Mouse (Mus musculus): ENCODE measurements around the gene Tubg1. TPM values are rescaled to one million over a fixed set of nuclear protein-coding genes. Genes with fewer than 3 reads are reported as not detected.

Gene Tubg1
- total and polyA plus RNA-seq, 2 experiments from 2014 or later, result 52.6 to 64.6 TPM

DNA sequence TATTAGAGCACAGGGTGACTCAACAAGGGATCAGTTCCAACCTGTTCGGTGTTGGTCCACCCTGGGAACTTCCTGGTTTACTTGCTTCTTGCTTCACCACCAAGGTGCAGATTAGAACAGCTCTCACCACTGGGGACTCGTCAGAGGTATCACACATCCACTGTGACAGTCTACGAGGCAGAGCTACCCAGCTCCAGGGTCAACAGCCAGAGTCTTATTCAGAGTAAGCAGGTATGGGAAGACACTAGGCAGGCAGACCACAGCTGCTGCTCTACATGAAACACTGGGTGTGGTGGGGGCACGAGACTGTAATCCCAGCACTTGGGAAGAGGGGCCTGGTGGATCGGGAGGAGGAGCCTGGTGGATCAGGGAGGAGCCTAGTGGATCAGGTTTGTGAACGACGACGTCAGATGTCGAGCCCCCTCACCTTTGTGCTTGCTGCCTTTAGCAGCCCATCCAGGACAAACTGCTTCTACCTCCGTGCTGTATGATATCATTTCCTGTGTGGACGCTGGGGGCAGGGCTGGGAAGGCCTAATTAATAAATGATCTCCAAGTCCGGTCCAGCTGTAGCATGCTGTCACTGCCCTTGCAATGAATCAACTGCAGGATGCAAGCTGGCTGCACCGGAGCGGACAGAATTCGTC lies 18.9 kb downstream of the Tubg1 start:
- Histone ChIP-seq H3K9me3 (ENCODE audit: low read length) (no peaks in the 10 kb centered on the region), H3K36me3 (ENCODE audit: insufficient read depth, low read length) (no peaks in the 10 kb centered on the region), H3K4me2 (ENCODE audit: low read depth, low read length, poor library complexity, severe bottlenecking) (peak overlapping the region; percentile 18; the same call in 1 of the 2 replicates), H3K4me1 (ENCODE audit: insufficient read depth, low read length) (0 out of 2 replicates have a peak, but pooled peaks cover 3% of the 10 kb centered on the region), H3K27ac (ENCODE audit: low read depth, low read length) (peak overlapping the region; percentile 51), H3K4me3 (ENCODE audit: low read depth, low read length) (no peak overlapping the region), H3K27me3 (ENCODE audit: insufficient read depth, low read length) (no peaks in the 10 kb centered on the region), H3K9ac (replicated peaks; ENCODE audit: low read length, poor library complexity, severe bottlenecking) (0 out of 2 replicates have a peak overlapping the region, but pooled peaks have one; percentile 29)
- DNase-seq (ENCODE audit: low spot score) (peak; percentile 64), ATAC-seq (ENCODE audit: low FRiP score) (peak; percentile 27; the same call in 1 of the 2 replicates)
- 29% methylated on average over 15 of the region's 15 CpGs for WGBS
- no peak for TF ChIP-seq CTCF (IDR thresholded peaks at IDR 0.05)

DNA sequence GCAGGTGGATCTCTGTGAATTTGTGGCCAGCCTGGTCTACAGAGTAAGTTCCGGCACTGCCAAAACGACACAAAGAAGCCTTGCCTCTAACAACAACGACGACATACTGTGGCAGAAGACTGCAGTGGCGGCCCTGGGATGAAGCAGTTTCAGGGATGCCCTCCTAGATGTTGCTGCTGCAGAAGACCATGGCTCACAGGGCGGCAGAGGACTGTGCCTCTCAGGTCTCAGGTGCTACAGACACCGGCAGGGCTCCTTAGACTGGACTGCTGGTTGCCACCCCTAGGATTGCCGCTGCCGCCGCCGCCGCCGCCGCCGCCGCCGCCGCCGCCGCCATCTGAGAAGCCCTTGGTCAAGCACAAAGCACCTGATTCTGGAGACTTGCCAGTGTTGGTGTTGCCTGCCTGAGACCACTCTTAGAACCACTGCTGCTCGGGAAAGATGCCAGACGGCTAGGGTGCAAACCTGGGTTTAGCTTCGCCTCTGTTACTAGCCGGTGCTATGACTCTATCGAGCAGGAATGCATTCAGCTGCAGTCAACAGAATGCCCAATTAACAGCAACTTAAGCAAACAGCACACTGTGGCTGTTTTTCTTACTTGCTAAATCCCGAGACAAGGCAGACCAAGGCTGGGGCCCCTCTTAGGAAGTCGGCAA lies 20.6 kb downstream of the Tubg1 start:
- WGBS, result 47% methylated on average over 27 of the region's 27 CpGs
- ATAC-seq (ENCODE audit: low FRiP score), result no peak
- no peaks in the 10 kb centered on the region for H3K9me3 ChIP-seq (ENCODE audit: low read length)
- H3K36me3 ChIP-seq (ENCODE audit: insufficient read depth, low read length), result no peaks in the 10 kb centered on the region
- H3K4me1 ChIP-seq (ENCODE audit: insufficient read depth, low read length), result 0 out of 2 replicates have a peak, but pooled peaks cover 3% of the 10 kb centered on the region
- no peaks in the 10 kb centered on the region for H3K27me3 ChIP-seq (ENCODE audit: insufficient read depth, low read length)
- TF ChIP-seq CTCF (IDR thresholded peaks at IDR 0.05), result no peak
- H3K4me3 ChIP-seq (ENCODE audit: low read depth, low read length), result peak overlapping the region; percentile 20
- H3K9ac ChIP-seq (replicated peaks; ENCODE audit: low read length, poor library complexity, severe bottlenecking), result 0 out of 2 replicates have a peak overlapping the region, but pooled peaks have one; percentile 19
- peak; percentile 62 for DNase-seq (ENCODE audit: low spot score)
- H3K4me2 ChIP-seq (ENCODE audit: low read depth, low read length, poor library complexity, severe bottlenecking), result peak overlapping the region; percentile 45
- no peak overlapping the region for H3K27ac ChIP-seq (ENCODE audit: low read depth, low read length)

DNA sequence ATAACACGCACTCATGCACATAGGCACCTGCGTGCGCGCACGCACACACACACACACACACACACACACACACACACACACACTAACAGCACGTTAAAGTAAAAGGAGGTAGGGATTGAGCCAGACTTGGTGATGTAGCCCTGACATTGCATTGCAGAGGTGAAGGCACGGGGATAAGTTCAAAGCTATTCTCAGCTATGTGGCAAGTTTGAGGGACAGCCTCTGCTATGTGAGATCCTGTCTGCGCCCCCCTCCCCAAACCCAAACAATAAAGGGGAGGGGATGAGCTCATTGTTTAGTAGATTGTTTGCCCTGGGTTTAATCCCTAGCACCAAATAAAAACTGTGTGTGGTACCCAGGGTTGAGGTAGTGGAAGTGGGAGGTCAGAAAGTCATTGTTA lies 21.4 kb downstream of the Tubg1 start:
- H3K4me1 ChIP-seq (ENCODE audit: insufficient read depth, low read length), result peaks cover 6% of the 10 kb centered on the region; the same call in 1 of the 2 replicates
- no peak for DNase-seq (ENCODE audit: low spot score)
- no peak overlapping the region for H3K4me2 ChIP-seq (ENCODE audit: low read depth, low read length, poor library complexity, severe bottlenecking)
- WGBS, result 80% methylated on average over 8 of the region's 8 CpGs
- H3K36me3 ChIP-seq (ENCODE audit: insufficient read depth, low read length), result no peaks in the 10 kb centered on the region
- no peak for ATAC-seq (ENCODE audit: low FRiP score)
- H3K9ac ChIP-seq (replicated peaks; ENCODE audit: low read length, poor library complexity, severe bottlenecking), result no peak overlapping the region
- no peaks in the 10 kb centered on the region for H3K9me3 ChIP-seq (ENCODE audit: low read length)
- no peaks in the 10 kb centered on the region for H3K27me3 ChIP-seq (ENCODE audit: insufficient read depth, low read length)
- H3K27ac ChIP-seq (ENCODE audit: low read depth, low read length), result no peak overlapping the region
- no peak overlapping the region for H3K4me3 ChIP-seq (ENCODE audit: low read depth, low read length)
- no peak for TF ChIP-seq CTCF (IDR thresholded peaks at IDR 0.05)

DNA sequence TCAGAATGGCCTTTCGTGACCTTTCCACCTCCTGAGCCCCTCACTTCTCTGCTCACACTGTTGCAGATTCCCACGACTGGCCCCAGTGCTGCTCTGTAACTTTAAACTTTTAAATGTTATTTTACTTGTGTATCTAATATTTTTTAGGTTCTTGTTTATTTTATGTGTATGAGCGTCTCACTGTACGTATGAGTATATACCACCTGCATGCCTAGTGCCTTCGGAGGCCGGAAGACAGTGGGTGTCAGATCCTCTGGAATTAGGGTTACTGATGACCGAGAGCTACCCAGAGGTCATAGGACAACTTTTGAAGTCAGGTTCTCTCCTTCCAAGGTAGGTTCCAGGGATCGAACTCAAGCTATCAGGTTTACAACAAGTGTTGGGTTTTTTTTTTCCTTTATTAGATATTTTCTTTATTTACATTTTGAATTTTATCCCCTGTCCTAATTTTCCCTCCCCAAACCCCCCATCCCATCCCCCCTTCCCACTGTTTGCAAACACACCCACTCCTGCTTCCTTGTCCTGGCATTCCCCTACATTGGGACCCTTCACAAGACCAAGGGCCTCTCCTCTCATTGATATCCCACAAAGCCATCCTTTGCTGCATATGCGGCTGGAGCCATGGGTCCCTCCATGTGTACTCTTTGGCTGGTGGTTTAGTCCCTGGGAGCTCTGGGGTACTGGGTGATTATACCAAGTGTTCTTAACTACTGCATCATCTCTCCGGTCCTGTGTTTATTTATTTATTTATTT lies 22.7 kb downstream of the Tubg1 start:
- H3K4me1 ChIP-seq (ENCODE audit: insufficient read depth, low read length), result peaks cover 12% of the 10 kb centered on the region; the same call in 1 of the 2 replicates
- no peaks in the 10 kb centered on the region for H3K9me3 ChIP-seq (ENCODE audit: low read length)
- no peak overlapping the region for H3K4me3 ChIP-seq (ENCODE audit: low read depth, low read length)
- no peak overlapping the region for H3K4me2 ChIP-seq (ENCODE audit: low read depth, low read length, poor library complexity, severe bottlenecking)
- DNase-seq (ENCODE audit: low spot score) (no peak), ATAC-seq (ENCODE audit: low FRiP score) (no peak)
- no peaks in the 10 kb centered on the region for H3K27me3 ChIP-seq (ENCODE audit: insufficient read depth, low read length)
- no peak overlapping the region for H3K27ac ChIP-seq (ENCODE audit: low read depth, low read length)
- no peak overlapping the region for H3K9ac ChIP-seq (replicated peaks; ENCODE audit: low read length, poor library complexity, severe bottlenecking)
- H3K36me3 ChIP-seq (ENCODE audit: insufficient read depth, low read length), result no peaks in the 10 kb centered on the region
- 86% methylated on average over 10 of the region's 10 CpGs for WGBS
- no peak for TF ChIP-seq CTCF (IDR thresholded peaks at IDR 0.05)

DNA sequence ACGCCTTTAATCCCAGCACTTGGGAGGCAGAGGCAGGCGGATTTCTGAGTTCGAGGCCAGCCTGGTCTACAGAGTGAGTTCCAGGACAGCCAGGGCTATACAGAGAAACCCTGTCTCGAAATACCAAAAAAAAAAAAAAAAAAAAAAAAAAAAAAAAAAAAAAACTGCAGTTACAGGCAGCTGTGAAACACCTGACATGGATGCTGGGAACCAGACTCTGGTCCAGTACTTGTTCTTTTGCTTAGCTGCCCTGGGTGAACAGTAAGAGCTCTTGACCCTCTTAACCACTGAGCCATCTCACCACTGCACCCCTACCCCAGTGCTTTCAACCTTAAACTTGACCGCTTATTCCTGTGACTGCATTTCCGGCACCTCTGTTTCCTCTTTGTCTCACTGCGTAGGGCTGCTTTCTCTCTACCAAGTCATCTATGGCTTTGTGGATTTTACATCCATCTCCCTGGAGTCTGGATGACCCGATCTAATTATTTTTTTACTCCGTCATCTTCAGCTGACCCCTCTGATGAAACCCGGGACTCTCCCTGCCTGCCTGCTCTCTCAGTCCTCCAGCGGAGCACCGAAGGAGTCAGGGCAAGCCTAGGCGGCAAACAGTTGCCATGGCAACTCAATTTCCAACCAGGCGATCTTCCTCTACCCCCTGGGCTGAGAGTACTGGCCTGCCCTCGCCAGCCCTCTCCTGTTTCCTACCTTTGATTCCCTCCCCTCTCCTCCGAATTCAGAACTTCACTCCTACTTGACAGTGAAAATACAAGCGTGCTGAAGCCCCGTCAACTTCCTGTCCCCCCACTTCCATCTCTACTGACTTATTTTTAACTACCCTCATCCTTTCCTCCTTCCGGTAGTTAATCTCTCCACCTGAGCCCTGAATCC lies 23.8 kb downstream of the Tubg1 start:
- Histone ChIP-seq H3K36me3 (ENCODE audit: insufficient read depth, low read length) (no peaks in the 10 kb centered on the region), H3K27ac (ENCODE audit: low read depth, low read length) (peak overlapping the region; percentile 72), H3K4me2 (ENCODE audit: low read depth, low read length, poor library complexity, severe bottlenecking) (peak overlapping the region; percentile 53), H3K4me3 (ENCODE audit: low read depth, low read length) (peak overlapping the region; percentile 19), H3K4me1 (ENCODE audit: insufficient read depth, low read length) (peaks cover 12% of the 10 kb centered on the region; the same call in 1 of the 2 replicates), H3K9ac (replicated peaks; ENCODE audit: low read length, poor library complexity, severe bottlenecking) (peak overlapping the region; percentile 26; the same call in 1 of the 2 replicates), H3K9me3 (ENCODE audit: low read length) (no peaks in the 10 kb centered on the region), H3K27me3 (ENCODE audit: insufficient read depth, low read length) (no peaks in the 10 kb centered on the region)
- ATAC-seq (ENCODE audit: low FRiP score) (no peak), DNase-seq (ENCODE audit: low spot score) (peak; percentile 76)
- TF ChIP-seq CTCF (IDR thresholded peaks at IDR 0.05), result no peak
- WGBS, result 16% methylated on average over 18 of the region's 19 CpGs

All from midbrain, postnatal 0 days (tissue).